Mouse (Mus musculus) heart, embryonic 12.5 days (tissue): Measurements from ENCODE around the gene Zfp266. TPM values are rescaled to one million over a fixed set of nuclear protein-coding genes. Genes with fewer than 3 reads are reported as not detected.
A peak's percentile ranks its signal among the peaks of the same experiment; 100 is the strongest.

Experiments
- ATAC-seq: fragments of 200-750 bp; cut with Nextera tagmentation; 2 replicates; pipeline ENCODE4 v1.8.0; 2017; ENCODE audit warnings: moderate TSS enrichment, moderate library complexity; ENCODE audit not compliant: insufficient number of reproducible peaks, low FRiP score
- H3K27ac ChIP-seq: fragments of 300-500 bp; sonication (generic); 2 replicates; pipeline ENCODE4 v1.5.1; 2016; ENCODE audit warnings: mild to moderate bottlenecking, moderate library complexity; ENCODE audit not compliant: poor library complexity, severe bottlenecking
- H3K27me3 ChIP-seq: fragments of 300-500 bp; sonication (generic); replicated peaks from 2 replicates; pipeline ENCODE4 v1.6.1; 2016; ENCODE audit warnings: mild to moderate bottlenecking, moderate library complexity
- H3K36me3 ChIP-seq: fragments of 300-500 bp; sonication (generic); 2 replicates; pipeline ENCODE4 v1.6.1; 2016; ENCODE audit warnings: mild to moderate bottlenecking, moderate library complexity
- H3K4me1 ChIP-seq: fragments of 300-500 bp; sonication (generic); replicated peaks from 2 replicates; pipeline ENCODE4 v1.6.1; 2016; ENCODE audit warnings: mild to moderate bottlenecking
- H3K4me2 ChIP-seq: fragments of 300-500 bp; sonication (generic); 2 replicates; pipeline ENCODE4 v1.6.1; 2016; ENCODE audit warnings: mild to moderate bottlenecking, moderate library complexity
- H3K4me3 ChIP-seq: fragments of 300-500 bp; sonication (generic); 2 replicates; pipeline ENCODE4 v1.5.1; 2016; ENCODE audit warnings: mild to moderate bottlenecking
- H3K9ac ChIP-seq: fragments of 300-500 bp; sonication (generic); 2 replicates; pipeline ENCODE4 v1.6.1; 2016; ENCODE audit warnings: mild to moderate bottlenecking, moderate library complexity
- H3K9me3 ChIP-seq: fragments of 300-500 bp; sonication (generic); replicated peaks from 2 replicates; pipeline ENCODE4 v1.6.1; 2016; ENCODE audit warnings: mild to moderate bottlenecking, moderate library complexity
- WGBS: fragments of 180-500 bp; shearing (Covaris S2); methylation state at CpG from one replicate; pipeline ENCODE4 v1.1.7; 2016; 5-methylcytosine and 5-hydroxymethylcytosine counted together
- polyA plus RNA-seq: library from polyadenylated mRNA; unstranded; fragments of >200 nt; fragmentation: Nextera tagmentation; extraction: Ambion mirVana; gene quantifications from 2 replicates; pipeline ENCODE4 v1.2.1, GENCODE M21; 2016

The Zfp266 gene
- polyA plus RNA-seq, 1 experiment from 2014 or later, result 62.1 TPM

DNA sequence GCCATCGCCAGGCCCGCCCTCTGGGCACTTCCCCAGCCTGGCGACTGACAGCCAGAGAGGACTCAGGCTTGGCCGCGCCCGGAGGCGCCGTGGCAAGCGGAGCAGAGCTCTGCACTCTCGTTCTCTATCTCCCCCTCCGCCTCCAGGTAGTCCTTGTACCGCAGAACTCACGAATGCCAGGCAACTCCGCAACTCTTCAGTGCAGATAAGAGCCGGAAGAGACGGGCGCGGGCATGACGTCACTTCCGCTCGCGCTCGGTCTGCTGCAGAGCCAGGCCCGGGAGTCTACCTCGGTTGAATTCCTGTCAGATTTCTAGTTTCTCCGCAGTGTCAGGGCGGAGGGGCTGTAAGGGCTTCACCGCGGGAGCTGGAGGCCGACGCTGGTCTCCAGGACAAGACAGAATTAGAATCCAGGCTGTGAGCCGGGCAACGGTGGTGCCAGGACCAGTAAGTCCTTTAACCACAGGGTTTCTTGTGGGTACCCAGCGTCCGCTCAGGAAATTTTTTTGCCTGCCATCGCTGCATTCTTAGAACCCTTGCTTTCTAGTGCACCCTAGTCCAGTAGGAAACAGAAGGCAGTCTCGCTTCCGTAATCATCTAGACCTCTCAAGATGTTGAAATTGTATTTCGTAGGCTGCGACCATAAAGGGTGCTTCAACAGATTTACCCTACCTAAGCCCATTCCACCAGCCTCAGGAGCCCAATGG, 28.5 kb downstream of the Zfp266 start, which contains the start of gene Zfp426:
Gene Zfp426 (minus strand): TSS at position 220 of the 707 bp plus-strand sequence.
- Histone ChIP-seq H3K27me3 (no peaks in the 10 kb centered on the region), H3K4me3 (peak within 1 kb of the TSS; percentile 71), H3K4me2 (peak within 1 kb of the TSS; percentile 93), H3K9ac (peak within 1 kb of the TSS; percentile 83), H3K4me1 (peaks cover 18% of the 10 kb centered on the region), H3K27ac (peak within 1 kb of the TSS; percentile 94), H3K36me3 (peaks cover 33% of the 10 kb centered on the region), H3K9me3 (no peaks in the 10 kb centered on the region)
- WGBS, result under 1% methylated on average over 40 of the region's 40 CpGs
- ATAC-seq, result peak; percentile 97

DNA sequence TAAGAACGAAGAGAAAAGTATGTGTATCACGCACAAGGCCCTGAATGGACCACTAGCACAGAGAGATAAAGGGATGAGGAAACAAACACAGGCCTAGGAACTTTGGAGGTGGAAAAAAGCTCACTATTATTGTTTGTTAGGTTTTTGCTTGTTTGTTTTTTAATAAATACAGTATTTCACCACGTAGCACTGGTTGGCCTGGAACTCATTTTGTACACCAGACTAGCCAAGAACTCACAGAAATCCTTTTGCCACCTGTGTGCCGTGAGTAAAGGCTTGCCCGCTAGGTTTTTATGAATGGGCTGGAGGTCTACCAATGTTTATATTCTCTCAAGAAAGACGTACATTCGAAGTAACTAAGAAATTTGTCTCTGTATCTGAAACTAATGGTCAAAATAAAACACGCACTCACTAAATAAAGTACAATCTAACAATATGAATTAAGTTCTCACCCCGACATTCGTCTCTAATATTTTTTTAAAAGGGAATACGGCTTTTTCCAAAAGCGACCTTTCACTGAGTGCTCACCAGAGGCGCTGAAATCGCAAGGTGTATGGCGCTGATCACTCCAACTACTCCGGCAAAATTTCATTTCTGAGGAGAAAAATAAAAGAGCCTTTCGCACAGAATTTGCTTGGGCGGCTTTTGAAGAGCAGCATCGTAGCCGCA, 29.2 kb downstream of the Zfp266 start:
- no peaks in the 10 kb centered on the region for H3K27me3 ChIP-seq
- WGBS, result 8% methylated on average over 20 of the region's 20 CpGs
- no peaks in the 10 kb centered on the region for H3K9me3 ChIP-seq
- H3K36me3 ChIP-seq, result peaks cover 27% of the 10 kb centered on the region
- peak overlapping the region; percentile 83 for H3K9ac ChIP-seq
- H3K27ac ChIP-seq, result peak overlapping the region; percentile 94
- no peak for ATAC-seq
- peak overlapping the region; percentile 71 for H3K4me3 ChIP-seq
- H3K4me2 ChIP-seq, result peak overlapping the region; percentile 93
- peaks cover 18% of the 10 kb centered on the region for H3K4me1 ChIP-seq

DNA sequence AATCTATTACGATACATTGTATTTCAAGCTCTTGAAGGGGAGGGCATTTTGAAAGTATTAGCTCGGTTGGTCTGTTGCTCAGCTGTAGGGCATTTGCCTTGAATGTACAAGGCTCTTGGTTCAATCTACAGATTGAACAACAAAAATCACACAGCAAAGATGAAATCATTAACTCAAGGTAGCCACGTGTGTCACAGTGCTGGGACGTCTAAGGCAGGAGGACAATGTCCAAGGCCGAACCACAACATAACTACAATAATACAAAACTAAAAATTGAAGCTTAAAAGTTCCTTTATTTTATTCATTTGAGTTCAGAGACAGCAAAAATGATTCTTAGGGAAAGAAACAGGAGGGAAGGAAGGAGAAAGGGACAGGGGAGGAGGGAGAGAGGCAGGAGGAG, 31.7 kb downstream of the Zfp266 start:
- no peak overlapping the region for H3K9ac ChIP-seq
- H3K27ac ChIP-seq, result no peak overlapping the region
- peaks cover 34% of the 10 kb centered on the region for H3K36me3 ChIP-seq
- no peak overlapping the region for H3K4me2 ChIP-seq
- peaks cover 18% of the 10 kb centered on the region for H3K4me1 ChIP-seq
- H3K4me3 ChIP-seq, result no peak overlapping the region
- no peaks in the 10 kb centered on the region for H3K27me3 ChIP-seq
- no peak for ATAC-seq
- H3K9me3 ChIP-seq, result no peaks in the 10 kb centered on the region
- WGBS, result 92% methylated on average over 5 of the region's 5 CpGs

DNA sequence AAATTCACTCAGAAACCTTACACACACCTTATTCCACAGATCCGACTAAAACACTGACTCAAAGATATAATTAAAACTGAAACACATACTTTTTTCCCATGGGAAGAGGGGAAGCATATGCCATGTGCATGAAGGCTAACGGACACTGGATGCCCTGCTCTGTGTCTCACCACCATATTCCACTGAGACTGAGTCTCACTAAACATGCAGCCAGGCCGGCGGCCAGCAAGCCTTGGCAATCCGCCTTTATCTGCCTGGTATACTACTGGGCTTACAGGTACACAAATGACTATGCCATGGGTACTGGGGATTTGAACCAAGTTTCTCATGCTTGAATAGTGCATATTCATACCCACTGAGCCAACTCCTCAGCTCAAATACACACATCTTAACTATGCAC, 41.8 kb downstream of the Zfp266 start:
- no peak overlapping the region for H3K4me2 ChIP-seq
- no peak for ATAC-seq
- no peaks in the 10 kb centered on the region for H3K27me3 ChIP-seq
- H3K36me3 ChIP-seq, result peaks cover 66% of the 10 kb centered on the region
- no peak overlapping the region for H3K27ac ChIP-seq
- H3K4me3 ChIP-seq, result no peak overlapping the region
- H3K9me3 ChIP-seq, result no peaks in the 10 kb centered on the region
- no peaks in the 10 kb centered on the region for H3K4me1 ChIP-seq
- 92% methylated on average over 5 of the region's 5 CpGs for WGBS
- H3K9ac ChIP-seq, result no peak overlapping the region

DNA sequence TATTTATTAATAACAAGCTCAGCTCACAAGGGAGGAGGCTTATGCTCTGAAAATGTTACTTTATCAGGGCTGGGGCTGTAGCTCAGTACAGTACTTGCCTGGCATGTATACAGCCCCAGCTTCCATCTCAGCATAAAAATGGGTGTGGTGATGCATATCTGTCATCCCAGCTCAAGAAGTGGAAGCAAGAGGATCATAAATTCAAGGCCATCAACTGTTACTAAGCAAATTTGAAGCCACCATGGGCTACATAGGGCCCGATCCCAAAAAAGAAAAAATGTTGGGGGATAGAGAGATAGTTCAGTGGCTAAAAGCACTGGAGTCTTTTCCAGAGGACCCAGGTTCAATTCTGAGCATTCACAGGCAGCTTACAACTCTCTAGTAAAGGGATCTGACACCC, 44.6 kb downstream of the Zfp266 start:
- Histone ChIP-seq H3K4me2 (no peak overlapping the region), H3K4me3 (no peak overlapping the region), H3K36me3 (peaks cover 70% of the 10 kb centered on the region), H3K9ac (no peak overlapping the region), H3K4me1 (no peaks in the 10 kb centered on the region), H3K27ac (no peak overlapping the region), H3K9me3 (peaks cover 4% of the 10 kb centered on the region; the same call in 1 of the 2 replicates), H3K27me3 (no peaks in the 10 kb centered on the region)
- no peak for ATAC-seq
- WGBS, result 84% methylated on average over 1 of the region's 1 CpGs

DNA sequence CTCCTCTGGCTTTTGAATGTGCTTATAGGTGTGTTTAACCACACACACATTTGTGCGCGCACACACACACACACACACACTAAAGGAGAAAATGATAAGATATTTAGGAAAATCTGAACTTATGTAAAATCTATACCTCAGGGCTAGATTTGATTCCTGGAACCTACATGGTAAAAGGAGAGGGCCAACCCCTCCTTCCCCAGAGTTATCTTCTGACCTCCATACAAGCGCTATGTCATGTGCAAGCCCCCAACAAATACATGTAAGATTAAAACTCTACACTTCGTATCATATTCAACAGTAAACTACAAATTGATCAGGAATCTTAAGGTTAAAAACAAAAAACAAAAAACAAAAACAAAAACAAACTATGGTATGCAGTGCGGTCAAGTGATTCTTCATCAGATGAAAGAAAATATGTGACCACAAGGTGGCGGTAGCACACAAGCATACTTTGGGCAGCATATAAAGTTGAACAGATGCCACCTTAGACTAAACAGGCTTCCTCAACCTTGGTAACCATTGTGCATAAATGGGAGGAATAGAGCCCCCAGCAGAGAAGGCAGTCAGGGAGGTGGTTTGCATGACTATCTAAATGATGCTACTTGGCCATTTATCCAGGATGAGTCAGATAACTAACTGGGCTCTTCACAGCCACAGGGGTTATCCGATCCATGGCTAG, 54.3 kb downstream of the Zfp266 start:
- Histone ChIP-seq H3K9me3 (peaks cover 23% of the 10 kb centered on the region), H3K4me2 (no peak overlapping the region), H3K9ac (no peak overlapping the region), H3K4me1 (no peaks in the 10 kb centered on the region), H3K27me3 (peaks cover 8% of the 10 kb centered on the region; the same call in 1 of the 2 replicates), H3K4me3 (no peak overlapping the region), H3K36me3 (peaks cover 32% of the 10 kb centered on the region), H3K27ac (no peak overlapping the region)
- WGBS, result 57% methylated on average over 7 of the region's 7 CpGs
- no peak for ATAC-seq

DNA sequence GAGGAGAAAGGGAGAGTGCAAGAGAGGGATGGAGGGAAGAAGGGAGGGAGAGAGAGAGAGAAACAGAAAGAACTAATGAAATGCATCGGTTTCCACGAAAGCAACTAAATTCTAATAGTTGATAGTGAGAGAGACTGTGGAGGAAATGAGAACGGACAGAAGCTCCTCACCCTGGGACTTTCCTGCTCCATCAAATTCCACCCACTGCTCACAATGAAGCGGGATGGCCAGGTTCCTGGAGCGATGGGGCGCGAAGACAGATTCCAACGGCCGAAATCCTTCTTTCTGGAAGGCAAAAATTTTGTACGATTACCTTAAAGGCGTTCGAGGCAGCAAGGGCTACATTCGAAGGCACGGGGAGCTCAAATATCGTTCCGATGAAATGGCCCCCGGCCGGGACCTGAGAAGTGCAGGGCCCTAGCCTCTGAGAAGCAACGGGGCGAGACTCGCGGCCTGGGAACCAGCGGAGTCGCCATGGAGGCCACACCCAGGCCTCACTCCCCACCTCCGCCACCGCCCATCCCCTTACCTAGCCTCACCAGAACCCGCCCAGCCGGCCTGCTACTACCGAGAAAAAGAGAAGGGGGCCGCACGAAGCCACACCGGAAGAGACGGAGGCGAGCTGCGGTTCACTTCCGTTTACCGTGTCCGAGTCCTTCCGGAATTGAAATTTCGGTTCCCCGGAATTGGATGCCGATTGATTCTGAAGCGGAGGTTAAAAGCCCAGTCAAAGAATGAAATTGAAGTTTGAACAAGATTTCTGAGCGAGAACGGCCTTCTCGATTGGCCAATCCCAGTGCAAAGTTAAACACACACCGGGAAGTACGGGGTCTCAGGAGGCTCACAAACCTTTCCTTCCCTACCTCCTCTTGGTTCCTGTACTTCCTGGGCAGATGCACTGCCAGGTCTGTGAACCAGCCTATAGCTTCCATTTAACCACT, 61.6 kb downstream of the Zfp266 start, which contains the start of gene Zfp26:
Gene Zfp26 (minus strand): TSS at position 786 of the 941 bp plus-strand sequence.
- 0% methylated on average over 48 of the region's 48 CpGs for WGBS
- peak within 1 kb of the TSS; percentile 88 for H3K9ac ChIP-seq
- H3K36me3 ChIP-seq, result peaks cover 22% of the 10 kb centered on the region
- peaks cover 9% of the 10 kb centered on the region; the same call in 1 of the 2 replicates for H3K27me3 ChIP-seq
- no peaks in the 10 kb centered on the region for H3K9me3 ChIP-seq
- peak within 1 kb of the TSS; percentile 93 for H3K4me2 ChIP-seq
- ATAC-seq, result peak; percentile 85
- H3K4me3 ChIP-seq, result peak within 1 kb of the TSS; percentile 75
- H3K27ac ChIP-seq, result peak within 1 kb of the TSS; percentile 79
- peaks cover 12% of the 10 kb centered on the region for H3K4me1 ChIP-seq

DNA sequence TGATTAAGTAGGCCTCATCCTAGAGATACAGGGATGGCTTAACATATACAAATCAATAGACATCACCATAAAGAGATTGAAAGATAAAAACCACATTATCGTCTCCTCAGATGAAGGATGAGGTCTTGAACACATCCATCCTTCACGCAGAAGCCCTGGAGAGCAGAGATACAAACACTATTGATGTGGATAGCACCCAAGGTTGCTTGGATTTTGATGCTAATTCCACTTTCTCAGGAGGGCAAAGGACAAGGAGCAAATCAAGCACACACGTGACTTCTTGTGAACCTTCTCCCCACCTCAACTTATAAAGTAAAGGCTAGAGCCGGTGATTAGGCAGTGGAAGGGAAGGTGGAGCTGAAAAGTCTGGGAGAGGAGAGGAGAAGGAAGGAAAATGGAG, 67.6 kb downstream of the Zfp266 start:
- no peak overlapping the region for H3K9ac ChIP-seq
- no peak overlapping the region for H3K4me2 ChIP-seq
- no peaks in the 10 kb centered on the region for H3K9me3 ChIP-seq
- H3K36me3 ChIP-seq, result peaks cover 45% of the 10 kb centered on the region
- no peaks in the 10 kb centered on the region for H3K27me3 ChIP-seq
- no peak overlapping the region for H3K27ac ChIP-seq
- H3K4me3 ChIP-seq, result no peak overlapping the region
- 88% methylated on average over 4 of the region's 4 CpGs for WGBS
- no peak for ATAC-seq
- H3K4me1 ChIP-seq, result peaks cover 6% of the 10 kb centered on the region

DNA sequence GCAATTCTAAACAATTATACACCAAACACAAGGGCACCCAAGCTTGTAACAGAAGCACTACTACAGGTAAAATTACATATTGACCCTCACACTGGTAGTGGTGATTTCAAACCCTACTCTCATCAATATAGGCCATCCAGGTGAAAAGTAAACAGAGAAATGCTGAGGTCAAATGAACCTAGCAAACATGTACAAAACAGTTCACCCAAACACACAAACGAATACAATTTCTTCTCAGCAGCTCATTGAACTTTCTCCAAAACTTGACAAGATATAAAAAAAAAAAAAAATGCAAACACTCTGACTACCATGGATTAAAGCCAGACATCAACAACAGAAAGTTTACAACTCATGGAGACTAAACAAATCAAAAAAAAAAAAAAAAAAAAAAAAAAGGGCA, 69.7 kb downstream of the Zfp266 start:
- Histone ChIP-seq H3K27me3 (no peaks in the 10 kb centered on the region), H3K9me3 (no peaks in the 10 kb centered on the region), H3K4me2 (no peak overlapping the region), H3K9ac (no peak overlapping the region), H3K4me3 (no peak overlapping the region), H3K4me1 (no peaks in the 10 kb centered on the region), H3K27ac (no peak overlapping the region), H3K36me3 (peaks cover 45% of the 10 kb centered on the region)
- WGBS, result 97% methylated on average over 1 of the region's 1 CpGs
- ATAC-seq, result no peak
